Mouse (Mus musculus) midbrain, embryonic 14.5 days (tissue): Measurements from ENCODE around the gene Ilf2. TPM values are rescaled to one million over a fixed set of nuclear protein-coding genes. Genes with fewer than 3 reads are reported as not detected.
A peak's percentile ranks its signal among the peaks of the same experiment; 100 is the strongest.

Experiments
- ATAC-seq: fragments of 200-750 bp; cut with Nextera tagmentation; 2 replicates; pipeline ENCODE4 v1.8.0; 2017; ENCODE audit warnings: moderate number of reproducible peaks, moderate library complexity; ENCODE audit not compliant: low FRiP score, low TSS enrichment
- DNase-seq: peaks from one replicate; pipeline ENCODE4 v3.0.0-alpha.2; 2015
- H3K27ac ChIP-seq: fragments of 300-500 bp; sonication (generic); replicated peaks from 2 replicates; pipeline ENCODE4 v1.5.1; 2014; ENCODE audit warnings: mild to moderate bottlenecking, low read depth, low read length, moderate library complexity
- H3K27me3 ChIP-seq: fragments of 300-500 bp; sonication (generic); 2 replicates; pipeline ENCODE4 v1.6.1; 2014; ENCODE audit warnings: low read length, control low read depth, mixed read lengths; ENCODE audit not compliant: control insufficient read depth, insufficient read depth
- H3K36me3 ChIP-seq: fragments of 300-500 bp; sonication (generic); 2 replicates; pipeline ENCODE4 v1.6.1; 2014; ENCODE audit warnings: low read length, control low read depth; ENCODE audit not compliant: control insufficient read depth, insufficient read depth
- H3K4me1 ChIP-seq: fragments of 300-500 bp; sonication (generic); 2 replicates; pipeline ENCODE4 v1.6.1; 2014; ENCODE audit warnings: mild to moderate bottlenecking, antibody characterized with exemption, low read length, control low read depth; ENCODE audit not compliant: control insufficient read depth, insufficient read depth
- H3K4me2 ChIP-seq: fragments of 300-500 bp; sonication (generic); 2 replicates; pipeline ENCODE4 v1.6.1; 2014; ENCODE audit warnings: mild to moderate bottlenecking, low read length, moderate library complexity
- H3K4me3 ChIP-seq: fragments of 300-500 bp; sonication (generic); replicated peaks from 2 replicates; pipeline ENCODE4 v1.5.1; 2014; ENCODE audit warnings: low read depth, low read length
- H3K9ac ChIP-seq: fragments of 300-500 bp; sonication (generic); replicated peaks from 2 replicates; pipeline ENCODE4 v1.6.1; 2014; ENCODE audit warnings: mild to moderate bottlenecking, low read length, moderate library complexity
- H3K9me3 ChIP-seq: fragments of 300-500 bp; sonication (generic); 2 replicates; pipeline ENCODE4 v1.6.1; 2016; ENCODE audit warnings: low read length, control low read depth, mixed read lengths; ENCODE audit not compliant: control insufficient read depth
- WGBS: fragments of 180-500 bp; shearing (Covaris S2); extraction: QIAGEN DNeasy Blood & Tissue Kit; methylation state at CpG from one replicate; pipeline ENCODE4 v1.1.7; 2014; 5-methylcytosine and 5-hydroxymethylcytosine counted together
- polyA plus RNA-seq: library from polyadenylated mRNA; unstranded; fragments of >200 nt; fragmentation: Nextera tagmentation; extraction: Ambion mirVana; gene quantifications from 2 replicates; pipeline ENCODE4 v1.2.1, GENCODE M21; 2014

Gene Ilf2
- 271 and 282 TPM in 2 replicates for polyA plus RNA-seq

DNA sequence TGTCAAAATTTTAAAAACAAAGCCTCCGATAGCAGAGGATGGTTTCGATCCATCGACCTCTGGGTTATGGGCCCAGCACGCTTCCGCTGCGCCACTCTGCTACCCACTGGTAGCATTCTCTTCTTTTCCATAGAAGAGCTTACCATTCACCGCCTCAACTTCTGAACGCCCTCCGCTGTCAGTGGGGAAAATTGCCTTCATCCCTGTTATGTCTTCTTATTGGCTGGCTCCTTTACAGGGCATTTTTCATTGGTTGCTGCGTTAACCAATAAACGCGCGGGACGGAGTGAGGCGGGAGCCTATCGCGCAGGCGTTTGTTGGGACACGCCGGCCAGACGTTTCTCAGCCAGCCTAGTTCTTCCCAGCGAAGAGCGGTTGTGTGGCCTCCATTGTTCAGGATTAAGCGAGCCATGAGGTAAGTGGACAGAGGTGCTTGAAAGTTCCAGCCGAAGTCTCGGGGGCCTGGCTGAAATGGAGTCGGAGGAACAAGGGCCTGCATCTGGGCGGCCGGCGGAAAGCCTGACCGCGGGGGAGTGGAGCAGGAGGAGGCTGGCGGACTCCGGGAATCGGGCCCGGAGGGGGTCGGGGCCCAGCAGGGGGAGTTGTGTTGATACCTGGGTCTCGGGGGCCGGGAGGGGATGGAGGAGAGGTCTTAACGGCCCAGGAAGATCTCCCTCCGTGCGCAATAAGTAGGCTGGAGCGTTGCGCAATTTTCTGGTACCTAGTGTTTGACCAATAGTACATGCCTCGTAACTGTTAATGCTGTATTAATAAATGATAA is at the start of gene Ilf2:
Gene Ilf2 (plus strand): TSS at position 296 of the 781 bp plus-strand sequence.
- Histone ChIP-seq H3K27ac (peak within 1 kb of the TSS; percentile 96), H3K36me3 (peaks cover 31% of the 10 kb centered on the region), H3K4me2 (peak within 1 kb of the TSS; percentile 70), H3K4me3 (peak within 1 kb of the TSS; percentile 82), H3K27me3 (no peaks in the 10 kb centered on the region), H3K4me1 (peaks cover 10% of the 10 kb centered on the region), H3K9me3 (no peaks in the 10 kb centered on the region), H3K9ac (peak within 1 kb of the TSS; percentile 97)
- under 1% methylated on average over 45 of the region's 45 CpGs for WGBS
- ATAC-seq, result peak; percentile 99
- DNase-seq, result peak; percentile 99

DNA sequence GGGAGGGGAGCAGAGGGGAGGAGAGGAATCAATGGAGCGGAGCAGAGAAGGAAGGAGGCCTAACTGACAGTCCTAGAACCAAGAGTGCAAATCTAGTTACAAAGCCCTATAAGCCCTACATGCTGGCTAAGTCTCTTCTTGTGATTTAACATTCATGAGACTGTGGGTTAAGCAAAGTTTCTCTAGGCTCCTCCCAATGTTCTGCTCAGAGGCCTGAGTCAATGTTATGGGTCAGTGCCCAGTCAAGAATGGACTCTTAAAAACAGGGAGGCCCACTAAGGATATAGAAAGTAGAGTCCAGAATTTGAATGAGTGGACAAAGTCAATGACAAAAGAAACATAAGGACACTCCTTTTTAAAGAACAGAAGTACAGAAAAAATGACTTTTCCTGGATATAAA is 48.4 kb upstream of the Ilf2 start:
- ATAC-seq (no peak), DNase-seq (no peak)
- Histone ChIP-seq H3K27me3 (no peaks in the 10 kb centered on the region), H3K4me1 (peaks cover 13% of the 10 kb centered on the region), H3K4me3 (no peak overlapping the region), H3K36me3 (peaks cover 22% of the 10 kb centered on the region), H3K27ac (no peak overlapping the region), H3K4me2 (no peak overlapping the region), H3K9ac (no peak overlapping the region), H3K9me3 (no peaks in the 10 kb centered on the region)
- 41% methylated on average over 1 of the region's 1 CpGs for WGBS

DNA sequence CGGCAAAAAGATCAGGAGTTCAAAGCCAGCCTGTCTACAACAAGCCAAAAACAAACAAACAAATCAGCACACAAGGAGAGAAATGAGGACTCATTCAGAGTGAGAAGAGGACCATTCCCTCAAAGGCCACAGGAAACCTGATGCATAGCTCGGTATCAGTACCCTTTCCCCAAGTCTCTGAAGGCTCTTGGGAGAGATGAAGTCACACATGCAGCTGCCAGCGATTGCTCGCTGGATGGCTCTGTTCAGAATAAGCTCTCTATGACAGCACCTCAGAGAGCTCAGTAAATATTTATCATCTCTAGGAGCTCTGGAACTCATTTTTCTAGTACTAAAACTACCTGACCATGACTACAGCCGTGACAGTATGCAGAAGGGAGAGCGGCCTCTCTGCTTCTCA is 47.7 kb upstream of the Ilf2 start:
- WGBS, result 87% methylated on average over 6 of the region's 6 CpGs
- no peaks in the 10 kb centered on the region for H3K9me3 ChIP-seq

DNA sequence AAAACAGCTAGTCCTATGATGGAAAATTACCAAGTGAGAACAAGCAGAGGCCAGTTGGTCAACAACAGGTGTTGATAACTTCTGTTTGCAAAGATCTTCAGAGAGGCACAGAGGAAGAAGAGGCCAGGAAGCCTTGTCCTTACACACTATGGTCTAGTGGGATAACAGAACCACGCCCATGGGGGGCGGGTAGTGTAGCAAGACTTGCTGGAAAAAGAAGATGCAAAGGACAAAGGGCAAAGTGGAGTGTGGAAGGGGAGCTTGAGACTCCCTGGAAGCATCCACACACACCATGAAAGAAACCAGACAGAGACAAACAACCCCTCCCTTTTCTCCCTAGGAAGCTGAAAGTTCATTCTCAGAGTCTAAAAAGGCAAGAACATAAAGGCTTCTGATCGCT is 46.4 kb upstream of the Ilf2 start:
- H3K4me2 ChIP-seq, result no peak overlapping the region
- peaks cover 18% of the 10 kb centered on the region for H3K4me1 ChIP-seq
- ATAC-seq (no peak), DNase-seq (no peak)
- WGBS, result 86% methylated on average over 3 of the region's 3 CpGs
- H3K4me3 ChIP-seq, result no peak overlapping the region
- H3K9ac ChIP-seq, result no peak overlapping the region
- peaks cover 7% of the 10 kb centered on the region for H3K36me3 ChIP-seq
- no peak overlapping the region for H3K27ac ChIP-seq
- H3K9me3 ChIP-seq, result no peaks in the 10 kb centered on the region
- H3K27me3 ChIP-seq, result no peaks in the 10 kb centered on the region

More for the DNA sequence above, 47.7 kb upstream of the Ilf2 start:
- H3K27me3 ChIP-seq, result no peaks in the 10 kb centered on the region
- DNase-seq, result no peak
- H3K27ac ChIP-seq, result no peak overlapping the region
- peaks cover 13% of the 10 kb centered on the region for H3K4me1 ChIP-seq
- no peak overlapping the region for H3K4me3 ChIP-seq
- no peak for ATAC-seq
- no peak overlapping the region for H3K9ac ChIP-seq
- H3K36me3 ChIP-seq, result peaks cover 16% of the 10 kb centered on the region
- H3K4me2 ChIP-seq, result no peak overlapping the region

DNA sequence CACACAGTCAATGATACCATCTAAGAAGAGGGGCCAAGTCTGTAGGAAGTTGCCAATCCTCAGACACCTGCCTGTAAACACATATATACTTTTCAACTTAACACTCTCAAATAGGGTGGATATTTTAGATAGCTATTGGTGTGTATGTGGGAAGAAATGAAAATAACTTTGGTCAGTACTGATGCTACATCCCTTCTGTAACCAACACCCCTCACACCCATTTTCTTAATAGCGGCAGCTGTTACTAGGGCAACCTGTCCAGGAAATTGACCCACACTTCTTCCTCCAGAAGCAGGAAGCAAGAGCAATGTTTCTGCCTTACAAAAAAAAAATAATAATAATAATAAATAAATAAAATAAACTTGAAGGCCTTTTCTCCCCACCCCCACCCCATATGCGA is 43.6 kb upstream of the Ilf2 start:
- no peak for DNase-seq
- 16% methylated on average over 2 of the region's 2 CpGs for WGBS
- H3K9ac ChIP-seq, result peak overlapping the region; percentile 88; the same call in 1 of the 2 replicates
- ATAC-seq, result no peak
- H3K4me1 ChIP-seq, result peaks cover 18% of the 10 kb centered on the region
- H3K4me2 ChIP-seq, result peak overlapping the region; percentile 94
- H3K27me3 ChIP-seq, result no peaks in the 10 kb centered on the region
- H3K9me3 ChIP-seq, result no peaks in the 10 kb centered on the region
- peaks cover 4% of the 10 kb centered on the region for H3K36me3 ChIP-seq
- no peak overlapping the region for H3K27ac ChIP-seq
- peak overlapping the region; percentile 81 for H3K4me3 ChIP-seq

DNA sequence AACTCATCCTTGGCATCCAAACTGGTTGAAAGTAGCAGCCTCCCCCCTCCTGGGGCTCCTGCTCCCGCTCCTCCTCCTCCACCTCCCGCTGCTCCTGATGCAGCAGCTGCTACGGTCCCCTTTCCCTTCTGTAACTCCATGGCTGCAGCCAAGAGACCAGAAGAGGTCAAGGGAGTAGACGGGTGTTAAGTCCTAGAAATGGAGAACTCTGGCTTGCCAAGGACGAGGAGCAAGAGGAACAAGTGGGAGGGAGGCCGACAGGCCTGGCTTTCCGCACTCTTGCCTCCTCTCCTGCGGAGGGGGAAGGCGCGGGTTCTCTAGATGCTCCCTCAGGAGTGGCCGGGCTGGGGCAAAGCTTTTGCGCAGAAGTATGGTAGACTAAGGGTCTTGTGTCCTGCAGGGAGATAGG is 43.1 kb upstream of the Ilf2 start:
- H3K4me3 ChIP-seq, result peak overlapping the region; percentile 81

DNA sequence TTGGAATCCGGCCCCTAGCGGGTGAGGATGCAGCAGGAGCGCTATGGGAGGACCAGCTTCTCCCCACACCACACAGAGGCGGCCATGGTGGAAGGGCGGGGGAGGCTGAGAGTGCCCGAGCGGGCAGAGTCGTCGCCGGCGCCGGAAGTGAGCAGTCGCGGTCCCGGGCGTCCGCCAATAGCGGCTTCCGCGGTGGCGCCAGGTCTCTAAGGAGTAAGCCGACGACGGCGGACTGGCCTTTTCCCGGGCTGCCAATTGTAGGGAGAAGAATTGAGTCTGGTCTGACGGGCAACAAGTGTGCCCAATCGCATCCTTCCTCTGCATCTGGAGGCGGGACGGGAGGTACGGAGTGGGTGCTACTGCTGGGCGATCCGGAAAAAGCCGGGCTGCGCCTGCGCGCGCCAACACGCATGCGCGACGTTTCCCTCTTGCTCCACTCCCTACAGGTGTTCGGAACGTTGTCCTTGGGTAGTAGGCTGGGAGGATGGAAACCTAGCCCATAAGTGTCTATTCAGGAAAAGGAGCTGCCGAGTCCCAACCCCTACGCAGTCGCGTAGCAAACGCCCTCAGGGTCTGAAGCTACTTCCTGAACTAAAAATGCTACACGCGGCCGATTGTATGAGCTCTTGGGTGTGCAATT is 42.4 kb upstream of the Ilf2 start, which contains the start of gene Ints3:
Gene Ints3 (minus strand): TSS at position 242 of the 640 bp plus-strand sequence.
- peaks cover 18% of the 10 kb centered on the region for H3K4me1 ChIP-seq
- no peaks in the 10 kb centered on the region for H3K27me3 ChIP-seq
- no peaks in the 10 kb centered on the region for H3K9me3 ChIP-seq
- H3K27ac ChIP-seq, result peak within 1 kb of the TSS; percentile 94
- peak within 1 kb of the TSS; percentile 81 for H3K4me3 ChIP-seq
- ATAC-seq (peak; percentile 99), DNase-seq (peak; percentile 99)
- peak within 1 kb of the TSS; percentile 88 for H3K9ac ChIP-seq
- 1% methylated on average over 52 of the region's 52 CpGs for WGBS
- peak within 1 kb of the TSS; percentile 94 for H3K4me2 ChIP-seq
- H3K36me3 ChIP-seq, result peaks cover under 1% of the 10 kb centered on the region; the same call in 1 of the 2 replicates

More for the DNA sequence above, 43.1 kb upstream of the Ilf2 start:
- Histone ChIP-seq H3K36me3 (peaks cover 4% of the 10 kb centered on the region), H3K4me1 (peaks cover 18% of the 10 kb centered on the region), H3K9ac (peak overlapping the region; percentile 88), H3K4me2 (peak overlapping the region; percentile 94), H3K9me3 (no peaks in the 10 kb centered on the region), H3K27me3 (no peaks in the 10 kb centered on the region), H3K27ac (peak overlapping the region; percentile 94)
- WGBS, result under 1% methylated on average over 12 of the region's 12 CpGs
- DNase-seq, result peak; percentile 47
- peak; percentile 18; the same call in 1 of the 2 replicates for ATAC-seq

DNA sequence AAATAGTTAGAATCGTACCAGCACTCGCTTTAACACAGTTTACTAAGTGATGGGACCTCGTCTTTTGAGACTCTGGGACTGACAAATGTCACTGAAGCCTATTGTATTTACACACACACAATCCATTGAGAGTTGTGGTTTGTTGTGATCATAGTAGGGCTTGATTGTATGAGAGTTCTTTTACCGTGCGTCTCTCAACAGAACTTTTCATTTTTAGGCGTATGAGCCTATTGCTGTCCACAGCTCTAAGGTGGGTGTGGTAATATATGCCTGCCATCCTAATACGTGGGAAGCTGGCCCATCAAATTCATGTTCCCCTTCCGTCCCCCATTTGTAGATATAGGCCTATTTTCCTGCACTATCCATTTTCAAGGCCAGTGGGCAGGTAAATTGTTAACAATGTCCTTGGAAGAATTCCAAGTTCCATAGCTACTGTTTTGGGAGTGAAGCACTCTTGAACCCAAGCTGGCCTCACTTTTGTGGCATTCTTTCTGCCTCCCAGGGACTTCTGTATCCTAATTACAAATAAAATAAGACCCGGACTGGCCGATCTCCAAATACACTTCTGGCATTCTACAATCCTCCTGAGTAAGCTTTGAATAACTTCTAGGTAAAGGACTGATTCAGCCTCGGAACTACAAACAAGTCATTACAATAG is 41.7 kb upstream of the Ilf2 start:
- Histone ChIP-seq H3K27me3 (no peaks in the 10 kb centered on the region), H3K27ac (peak overlapping the region; percentile 58), H3K36me3 (no peaks in the 10 kb centered on the region; the same call in 1 of the 2 replicates), H3K4me2 (peak overlapping the region; percentile 94), H3K4me1 (peaks cover 18% of the 10 kb centered on the region), H3K4me3 (peak overlapping the region; percentile 81), H3K9me3 (no peaks in the 10 kb centered on the region), H3K9ac (peak overlapping the region; percentile 42; the same call in 1 of the 2 replicates)
- no peak for DNase-seq
- ATAC-seq, result no peak
- 61% methylated on average over 11 of the region's 11 CpGs for WGBS
